Mouse (Mus musculus) heart, adult 9 months (tissue): ENCODE measurements at regions not wholly inside any gene's neighbourhood (a gene's known extent, or its start where the extent isn't known, plus 50 kb on each side); places are given as distances from the start of the nearest gene placed in this dataset.

ENCODE experiments used
- DNase-seq, 2 experiments: peaks; one replicate each; pipeline ENCODE4 v3.0.0; 2022; ENCODE audit warnings: low spot score in 2 of 2

GRCm38 (mm10) chr6:24263796-24264195 lies 95.9 kb upstream of the Slc13a1 start:
- DNase-seq = no peak

DNA sequence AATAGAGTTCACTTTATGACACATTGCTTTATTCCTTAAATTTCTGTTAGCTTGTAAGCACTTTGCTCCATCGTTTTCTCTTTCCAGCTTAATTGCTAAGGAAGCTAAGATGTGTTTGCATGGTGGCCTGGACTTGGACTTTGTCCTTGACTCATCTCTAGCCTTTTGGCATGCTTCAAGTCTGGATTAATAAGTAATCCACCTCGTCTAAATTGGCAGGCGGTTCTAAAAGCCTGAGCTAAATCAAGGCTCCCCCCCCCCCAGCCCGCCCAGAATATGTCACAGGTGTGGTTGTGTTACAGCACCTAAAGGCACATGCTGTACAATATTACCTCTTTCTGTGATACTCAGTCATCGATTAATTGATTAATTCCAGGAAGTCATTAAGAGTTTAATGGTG lies 94.7 kb upstream of the Slc13a1 start:
- no peak for DNase-seq

DNA sequence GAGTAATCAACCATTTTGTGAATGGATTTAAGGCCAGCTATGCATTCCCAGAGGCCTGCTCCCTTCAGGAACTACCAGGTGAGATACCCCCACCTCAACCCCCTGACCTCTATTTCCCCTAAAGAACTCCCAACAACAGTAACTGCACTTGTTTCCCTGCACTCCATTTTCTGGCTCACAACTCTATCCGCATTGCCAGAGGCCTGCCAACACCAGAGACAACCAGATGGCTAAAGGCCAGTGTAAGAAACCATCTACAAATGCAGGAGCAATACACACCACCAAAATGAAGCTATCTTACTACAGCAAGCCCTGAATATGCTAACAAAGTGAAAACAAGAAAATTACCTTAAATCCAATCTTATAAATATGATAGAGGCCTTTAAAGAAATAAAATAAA lies 77.7 kb upstream of the Slc13a1 start:
- no peak for DNase-seq

- no peak for DNase-seq
Observed at GRCm38 (mm10) chr6:24238541-24238940, 70.6 kb upstream of the Slc13a1 start.

DNA sequence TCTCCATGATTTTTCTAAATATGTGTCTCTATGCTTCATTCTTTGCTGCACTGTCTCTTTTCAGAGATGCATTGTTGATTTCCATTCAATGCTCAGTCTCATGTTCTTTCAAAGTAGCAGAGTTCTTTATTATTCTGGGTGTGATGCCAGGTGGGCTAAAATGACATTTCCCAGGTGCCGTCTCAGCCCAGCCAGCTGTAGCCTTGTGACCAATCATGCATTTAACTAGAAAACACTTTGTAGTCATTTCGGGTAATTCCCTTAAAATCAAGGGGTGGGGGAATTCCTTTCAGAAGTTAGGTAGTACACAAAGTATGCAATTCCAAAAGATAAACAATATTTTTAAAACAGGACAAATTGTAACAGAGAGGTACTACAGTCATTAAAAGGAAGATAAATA lies 70.2 kb upstream of the Slc13a1 start:
- no peak for DNase-seq

GRCm38 (mm10) chr6:24233626-24234025 lies 65.7 kb upstream of the Slc13a1 start:
- no peak for DNase-seq

- DNase-seq = no peak
Observed at GRCm38 (mm10) chr6:24220589-24220988, 52.7 kb upstream of the Slc13a1 start.

GRCm38 (mm10) chr6:24219882-24220522 lies 52.1 kb upstream of the Slc13a1 start:
- no peak for DNase-seq
